Mouse (Mus musculus): ENCODE results near the gene P2ry6. TPM values are rescaled to one million over a fixed set of nuclear protein-coding genes. Genes with fewer than 3 reads are reported as not detected.

The P2ry6 gene
- polyA plus RNA-seq, 1 experiment from 2014 or later: 4.1 TPM

GRCm38 (mm10) chr7:100941169-100941568 lies 33.3 kb downstream of the P2ry6 start:
- Histone ChIP-seq H3K4me1 (replicated peaks) (0 out of 2 replicates have a peak, but pooled peaks cover 9% of the 10 kb centered on the region), H3K27ac (replicated peaks) (no peak overlapping the region), H3K36me3 (replicated peaks) (no peaks in the 10 kb centered on the region), H3K27me3 (no peaks in the 10 kb centered on the region), H3K4me3 (replicated peaks) (no peak overlapping the region), H3K4me2 (no peak overlapping the region), H3K9me3 (replicated peaks) (no peaks in the 10 kb centered on the region), H3K9ac (no peak overlapping the region)
- 20% methylated on average over 5 of the region's 5 CpGs for WGBS (ENCODE audit: insufficient replicate concordance)
- no peak for ATAC-seq (ENCODE audit: insufficient read depth)

GRCm38 (mm10) chr7:100938106-100938505 lies 36.3 kb downstream of the P2ry6 start:
- 81% methylated on average over 16 of the region's 16 CpGs for WGBS (ENCODE audit: insufficient replicate concordance)
- no peak overlapping the region for H3K4me2 ChIP-seq
- H3K9ac ChIP-seq: no peak overlapping the region
- no peaks in the 10 kb centered on the region for H3K9me3 ChIP-seq (replicated peaks)
- H3K36me3 ChIP-seq (replicated peaks): no peaks in the 10 kb centered on the region
- H3K27ac ChIP-seq (replicated peaks): no peak overlapping the region
- peaks cover 12% of the 10 kb centered on the region for H3K27me3 ChIP-seq
- no peak for ATAC-seq (ENCODE audit: insufficient read depth)
- H3K4me3 ChIP-seq (replicated peaks): no peak overlapping the region
- H3K4me1 ChIP-seq (replicated peaks): peaks cover 1% of the 10 kb centered on the region; the same call in 1 of the 2 replicates

DNA sequence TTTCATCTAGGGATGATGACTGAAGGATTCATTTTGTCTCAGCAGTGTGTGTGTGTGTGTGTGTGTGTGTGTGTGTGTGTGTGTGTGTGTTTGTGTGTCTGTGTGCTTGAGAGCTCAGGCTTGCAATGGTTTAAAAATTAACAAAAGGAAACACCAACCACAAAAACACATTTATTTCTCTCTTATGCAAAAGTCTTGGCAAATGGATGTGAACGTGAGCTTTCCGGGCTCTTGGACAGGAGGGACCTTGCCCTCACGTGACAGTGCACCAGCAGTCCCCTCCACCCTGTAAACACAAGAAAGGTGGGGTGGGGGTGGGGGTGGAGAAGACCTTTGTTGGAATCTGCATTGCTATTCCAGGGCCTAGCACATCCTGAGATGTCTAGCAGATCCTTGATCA lies 37.0 kb downstream of the P2ry6 start:
- H3K4me3 ChIP-seq (replicated peaks): no peak overlapping the region
- H3K27me3 ChIP-seq: peaks cover 19% of the 10 kb centered on the region
- H3K36me3 ChIP-seq (replicated peaks): no peaks in the 10 kb centered on the region
- H3K27ac ChIP-seq (replicated peaks): no peak overlapping the region
- H3K4me1 ChIP-seq (replicated peaks): peaks cover 6% of the 10 kb centered on the region
- WGBS (ENCODE audit: insufficient replicate concordance): 67% methylated on average over 3 of the region's 3 CpGs
- no peak for ATAC-seq (ENCODE audit: insufficient read depth)
- H3K9me3 ChIP-seq (replicated peaks): no peaks in the 10 kb centered on the region
- no peak overlapping the region for H3K9ac ChIP-seq
- no peak overlapping the region for H3K4me2 ChIP-seq

DNA sequence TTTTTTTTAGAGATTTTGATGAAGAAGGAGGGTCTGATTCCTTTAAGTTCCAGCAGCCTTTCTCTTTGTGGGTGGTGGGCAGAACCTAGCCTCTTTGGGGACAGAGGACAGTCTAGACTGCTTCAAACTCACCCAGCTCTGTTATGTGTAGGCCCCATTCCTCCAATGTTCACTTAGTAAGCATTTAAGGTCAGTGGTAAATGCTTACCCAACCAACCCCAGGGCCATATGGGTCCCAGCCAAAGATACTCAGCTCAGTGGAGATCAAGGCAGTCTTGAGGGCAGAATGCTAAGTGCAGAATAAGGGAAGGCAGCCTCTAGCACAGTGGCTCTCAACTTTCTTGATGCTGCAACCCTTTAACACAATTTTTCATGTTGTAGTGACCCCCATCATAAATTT lies 40.9 kb downstream of the P2ry6 start:
- Histone ChIP-seq H3K27me3 (peaks cover 58% of the 10 kb centered on the region), H3K4me3 (replicated peaks) (no peak overlapping the region), H3K4me2 (no peak overlapping the region), H3K27ac (replicated peaks) (no peak overlapping the region), H3K4me1 (replicated peaks) (peaks cover 24% of the 10 kb centered on the region), H3K9ac (no peak overlapping the region), H3K9me3 (replicated peaks) (no peaks in the 10 kb centered on the region), H3K36me3 (replicated peaks) (no peaks in the 10 kb centered on the region)
- no peak for ATAC-seq (ENCODE audit: insufficient read depth)

DNA sequence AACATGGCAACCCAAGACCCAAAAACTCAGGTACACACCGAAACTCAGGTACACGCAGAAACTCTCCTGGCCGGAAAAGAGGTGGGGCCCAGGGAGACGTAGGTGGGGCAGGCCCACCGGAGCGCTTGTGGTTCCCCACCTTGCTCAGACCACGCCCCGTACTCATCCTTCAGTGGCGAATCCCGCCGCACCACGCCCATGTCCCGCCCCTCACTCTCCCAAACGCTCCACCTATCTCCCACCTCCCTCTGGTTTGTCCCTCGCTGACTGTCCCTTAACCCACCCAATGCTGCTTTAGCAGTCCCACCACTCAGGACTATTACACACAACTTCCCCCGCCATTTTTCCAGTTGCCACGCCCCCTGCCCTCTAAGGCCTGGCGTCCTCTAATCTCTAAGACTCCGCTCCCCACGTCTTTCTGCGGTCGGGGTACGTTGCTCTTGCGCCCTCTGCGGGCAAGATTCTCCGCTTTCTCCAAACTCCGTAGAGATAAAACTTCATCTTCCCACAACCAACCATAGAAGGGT lies 41.9 kb downstream of the P2ry6 start:
- H3K36me3 ChIP-seq (replicated peaks): no peaks in the 10 kb centered on the region
- peaks cover 68% of the 10 kb centered on the region for H3K27me3 ChIP-seq
- H3K9ac ChIP-seq: no peak overlapping the region
- peak; percentile 75 for ATAC-seq (ENCODE audit: insufficient read depth)
- H3K4me1 ChIP-seq (replicated peaks): peaks cover 24% of the 10 kb centered on the region
- no peaks in the 10 kb centered on the region for H3K9me3 ChIP-seq (replicated peaks)
- peak overlapping the region; percentile 73 for H3K4me2 ChIP-seq
- H3K4me3 ChIP-seq (replicated peaks): peak overlapping the region; percentile 54
- peak overlapping the region; percentile 65; the same call in 1 of the 2 replicates for H3K27ac ChIP-seq (replicated peaks)
- WGBS (ENCODE audit: insufficient replicate concordance): under 1% methylated on average over 27 of the region's 27 CpGs

GRCm38 (mm10) chr7:100931926-100932480 lies 42.4 kb downstream of the P2ry6 start, which contains the start of gene Arhgef17:
Gene Arhgef17 (minus strand): TSS chr7:100932107.
- peak; percentile 48 for ATAC-seq (ENCODE audit: insufficient read depth)
- under 1% methylated on average over 35 of the region's 35 CpGs for WGBS (ENCODE audit: insufficient replicate concordance)
- Histone ChIP-seq H3K4me1 (replicated peaks) (peaks cover 30% of the 10 kb centered on the region), H3K27me3 (peaks cover 73% of the 10 kb centered on the region), H3K27ac (replicated peaks) (peak within 1 kb of the TSS; percentile 65; the same call in 1 of the 2 replicates), H3K4me2 (peak within 1 kb of the TSS; percentile 73), H3K9me3 (replicated peaks) (no peaks in the 10 kb centered on the region), H3K4me3 (replicated peaks) (peak within 1 kb of the TSS; percentile 54), H3K9ac (peak within 1 kb of the TSS; percentile 21), H3K36me3 (replicated peaks) (no peaks in the 10 kb centered on the region)

GRCm38 (mm10) chr7:100931316-100931925 lies 43.0 kb downstream of the P2ry6 start:
- peak overlapping the region; percentile 21 for H3K9ac ChIP-seq
- H3K4me3 ChIP-seq (replicated peaks): peak overlapping the region; percentile 54
- H3K27ac ChIP-seq (replicated peaks): peak overlapping the region; percentile 65; the same call in 1 of the 2 replicates
- WGBS (ENCODE audit: insufficient replicate concordance): under 1% methylated on average over 70 of the region's 73 CpGs
- H3K4me1 ChIP-seq (replicated peaks): peaks cover 35% of the 10 kb centered on the region
- H3K36me3 ChIP-seq (replicated peaks): no peaks in the 10 kb centered on the region
- ATAC-seq (ENCODE audit: insufficient read depth): peak; percentile 17; the same call in 1 of the 2 replicates
- no peaks in the 10 kb centered on the region for H3K9me3 ChIP-seq (replicated peaks)
- H3K4me2 ChIP-seq: peak overlapping the region; percentile 73
- H3K27me3 ChIP-seq: peaks cover 79% of the 10 kb centered on the region

DNA sequence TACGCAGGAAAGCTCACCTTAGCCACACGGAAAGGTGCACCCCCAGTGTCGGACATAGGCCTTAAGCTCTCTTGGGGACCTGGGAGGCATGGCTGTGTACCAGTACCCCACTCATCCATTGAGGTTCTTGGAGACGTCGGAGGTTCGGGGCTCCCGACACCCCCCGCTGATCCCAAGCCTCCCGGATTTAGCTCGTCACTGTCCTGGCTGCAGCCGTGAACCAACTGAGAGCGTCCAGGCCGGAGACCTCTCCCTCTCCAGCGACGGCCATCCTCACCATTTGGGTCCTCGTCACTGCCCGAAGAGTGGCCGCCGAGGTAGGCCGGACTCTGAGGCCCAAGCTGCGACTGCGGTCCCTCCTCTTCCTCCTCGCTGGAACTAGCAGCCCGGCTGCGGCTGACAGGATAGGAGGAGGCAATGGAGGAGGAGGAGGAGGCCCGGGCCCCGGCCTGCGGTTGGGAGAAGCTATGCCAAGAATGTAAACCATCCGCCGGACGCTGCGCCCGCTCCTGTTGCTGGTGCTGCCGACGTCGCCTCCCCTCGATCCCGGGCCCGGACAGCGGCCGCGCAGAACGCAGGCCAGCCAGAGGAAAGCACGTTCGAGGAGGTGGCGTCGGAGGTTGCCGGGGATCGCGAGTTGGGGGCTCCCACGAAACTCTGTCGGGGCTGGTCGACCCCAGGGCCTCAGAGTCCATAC lies 43.7 kb downstream of the P2ry6 start:
- Histone ChIP-seq H3K36me3 (replicated peaks) (no peaks in the 10 kb centered on the region), H3K4me1 (replicated peaks) (peaks cover 39% of the 10 kb centered on the region), H3K9ac (peak overlapping the region; percentile 21), H3K4me3 (replicated peaks) (peak overlapping the region; percentile 54), H3K4me2 (peak overlapping the region; percentile 73), H3K27me3 (peaks cover 86% of the 10 kb centered on the region), H3K27ac (replicated peaks) (no peak overlapping the region; the same call in 1 of the 2 replicates), H3K9me3 (replicated peaks) (no peaks in the 10 kb centered on the region)
- 13% methylated on average over 51 of the region's 53 CpGs for WGBS (ENCODE audit: insufficient replicate concordance)
- ATAC-seq (ENCODE audit: insufficient read depth): no peak

DNA sequence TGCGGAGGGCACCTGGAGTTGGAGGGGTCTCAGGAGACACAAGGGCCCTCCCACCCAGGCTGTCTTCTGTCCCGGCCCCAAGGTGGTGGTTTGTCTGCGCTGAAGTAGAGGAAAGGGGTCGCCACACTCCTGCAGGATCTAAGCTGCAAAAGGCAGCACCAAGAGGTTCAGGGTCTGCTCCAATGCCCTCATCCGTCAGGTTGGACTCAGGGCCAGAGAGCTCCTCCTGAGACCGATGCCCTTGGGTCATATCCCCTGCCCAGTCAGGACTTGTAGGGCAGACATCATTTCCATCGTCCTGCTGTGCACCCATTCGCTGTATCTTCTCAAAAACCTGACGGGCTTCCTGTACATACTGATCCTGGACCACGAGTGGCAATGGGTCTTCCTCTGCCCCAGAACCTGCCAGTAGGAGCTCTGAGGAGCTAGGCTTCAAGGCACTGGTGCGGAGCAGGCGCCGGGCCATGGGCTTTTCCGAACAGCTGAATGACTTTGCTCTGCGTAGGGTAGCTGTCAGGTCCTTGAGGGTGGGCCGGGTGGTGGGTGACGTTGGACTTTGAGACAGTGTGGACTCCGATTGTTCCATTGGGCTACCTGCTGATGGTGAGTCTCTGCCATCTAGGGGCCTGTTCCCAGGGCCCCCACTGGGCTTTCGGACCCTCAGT lies 44.7 kb downstream of the P2ry6 start:
- ATAC-seq (ENCODE audit: insufficient read depth): no peak
- Histone ChIP-seq H3K27ac (replicated peaks) (no peak overlapping the region), H3K4me3 (replicated peaks) (peak overlapping the region; percentile 54), H3K9me3 (replicated peaks) (no peaks in the 10 kb centered on the region), H3K36me3 (replicated peaks) (no peaks in the 10 kb centered on the region), H3K9ac (no peak overlapping the region), H3K4me2 (peak overlapping the region; percentile 73), H3K4me1 (replicated peaks) (peaks cover 39% of the 10 kb centered on the region), H3K27me3 (peaks cover 95% of the 10 kb centered on the region)
- 69% methylated on average over 19 of the region's 19 CpGs for WGBS (ENCODE audit: insufficient replicate concordance)

GRCm38 (mm10) chr7:100928456-100928855 lies 46.0 kb downstream of the P2ry6 start:
- Histone ChIP-seq H3K36me3 (replicated peaks) (no peaks in the 10 kb centered on the region), H3K4me2 (peak overlapping the region; percentile 16), H3K4me1 (replicated peaks) (peaks cover 39% of the 10 kb centered on the region), H3K27ac (replicated peaks) (no peak overlapping the region), H3K4me3 (replicated peaks) (peak overlapping the region; percentile 21), H3K27me3 (peaks cover 87% of the 10 kb centered on the region), H3K9me3 (replicated peaks) (no peaks in the 10 kb centered on the region), H3K9ac (no peak overlapping the region)
- no peak for ATAC-seq (ENCODE audit: insufficient read depth)
- 61% methylated on average over 9 of the region's 9 CpGs for WGBS (ENCODE audit: insufficient replicate concordance)
